Mouse (Mus musculus) c-Kit-positive CD71-negative TER-119-negative erythroid progenitor cells, embryonic 14.5 days (primary cell): ENCODE results near the gene Drosha.
A peak's percentile ranks its signal among the peaks of the same experiment; 100 is the strongest.
"Not testable (repeated sequence)": the region's sequence is repeated elsewhere in the genome, so short reads cannot be mapped to it uniquely, and the experiment has no call there.

ENCODE experiments used
- DNase-seq: peaks from one replicate; pipeline ENCODE4 v3.0.0-alpha.2; 2013; ENCODE audit warnings: low read depth

Gene Drosha

GRCm38 (mm10) chr15:12885361-12885760, 60.7 kb downstream of the Drosha start:
- DNase-seq = no peak

GRCm38 (mm10) chr15:12887206-12887605, 62.6 kb downstream of the Drosha start:
- DNase-seq = no peak

DNA sequence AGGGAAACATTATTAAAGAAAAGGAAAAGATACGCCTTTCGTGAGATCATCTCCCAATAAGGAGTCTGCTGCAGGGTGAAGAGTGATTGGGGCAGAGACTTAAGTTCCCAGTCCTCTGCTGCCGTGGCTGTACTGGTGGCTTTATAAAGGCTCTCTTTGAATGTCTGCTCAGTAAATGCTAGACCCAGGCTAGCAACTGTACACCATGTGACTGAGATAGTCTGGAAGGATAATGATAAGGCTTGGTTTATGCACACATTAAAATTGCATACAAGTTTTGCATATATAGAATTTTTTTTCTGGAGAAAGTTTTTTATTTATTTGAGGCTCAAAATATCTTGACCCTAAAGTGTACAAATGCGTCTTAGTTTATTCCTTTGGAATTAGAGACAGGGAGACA, 63.7 kb downstream of the Drosha start:
- no peak for DNase-seq

GRCm38 (mm10) chr15:12889909-12890308, 65.3 kb downstream of the Drosha start:
- DNase-seq = no peak

- no peak for DNase-seq
Observed at GRCm38 (mm10) chr15:12895426-12895825, 70.8 kb downstream of the Drosha start.

DNA sequence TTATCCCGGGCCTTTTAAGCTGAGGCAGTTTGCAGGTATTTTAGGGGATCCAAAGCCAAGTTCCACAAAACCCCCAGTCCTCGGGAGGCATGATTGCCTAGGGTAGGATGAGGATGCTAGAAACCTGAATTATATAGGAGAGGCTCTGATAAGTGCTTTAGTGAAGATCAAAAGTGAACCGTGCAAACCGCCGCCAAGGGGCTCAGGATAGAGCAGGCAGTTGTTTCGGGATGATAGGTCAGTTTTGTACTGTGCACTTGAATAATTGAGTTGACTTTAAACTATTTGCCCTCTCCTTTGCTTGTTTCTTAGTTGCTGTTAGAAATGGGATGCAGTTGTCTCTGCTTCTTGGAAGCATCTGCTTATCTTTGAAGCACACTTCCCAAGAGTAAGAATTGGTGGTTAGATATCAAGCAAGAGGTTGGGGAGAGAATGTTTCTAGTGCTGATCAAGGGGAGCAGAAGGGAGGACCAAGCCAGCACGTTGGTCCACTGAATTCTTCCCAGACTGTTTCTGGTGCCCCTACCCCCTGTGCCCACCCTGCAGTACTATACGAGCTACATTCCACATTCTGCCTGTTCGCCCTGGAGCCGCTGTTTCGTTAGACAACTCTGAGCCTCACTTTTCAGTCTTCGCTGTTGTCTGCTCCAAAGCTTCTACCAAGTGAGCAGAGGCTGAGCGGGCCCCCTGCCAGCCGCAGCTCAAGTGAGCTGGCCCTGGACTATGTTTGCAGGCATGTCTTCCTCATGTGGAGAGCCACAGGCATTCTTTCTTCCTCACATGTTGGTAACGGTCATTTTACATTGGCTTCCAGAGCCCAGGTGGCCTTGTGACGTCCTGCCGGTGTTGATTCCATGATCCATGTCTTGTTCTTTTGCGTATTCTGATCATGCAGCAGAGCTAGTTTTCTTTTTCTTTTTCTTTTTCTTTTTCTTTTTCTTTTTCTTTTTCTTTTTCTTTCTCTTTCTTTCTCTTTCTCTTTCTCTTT, 71.7 kb downstream of the Drosha start:
- DNase-seq = peak; percentile 7

GRCm38 (mm10) chr15:12897831-12898230, 73.2 kb downstream of the Drosha start:
- DNase-seq = no peak

DNA sequence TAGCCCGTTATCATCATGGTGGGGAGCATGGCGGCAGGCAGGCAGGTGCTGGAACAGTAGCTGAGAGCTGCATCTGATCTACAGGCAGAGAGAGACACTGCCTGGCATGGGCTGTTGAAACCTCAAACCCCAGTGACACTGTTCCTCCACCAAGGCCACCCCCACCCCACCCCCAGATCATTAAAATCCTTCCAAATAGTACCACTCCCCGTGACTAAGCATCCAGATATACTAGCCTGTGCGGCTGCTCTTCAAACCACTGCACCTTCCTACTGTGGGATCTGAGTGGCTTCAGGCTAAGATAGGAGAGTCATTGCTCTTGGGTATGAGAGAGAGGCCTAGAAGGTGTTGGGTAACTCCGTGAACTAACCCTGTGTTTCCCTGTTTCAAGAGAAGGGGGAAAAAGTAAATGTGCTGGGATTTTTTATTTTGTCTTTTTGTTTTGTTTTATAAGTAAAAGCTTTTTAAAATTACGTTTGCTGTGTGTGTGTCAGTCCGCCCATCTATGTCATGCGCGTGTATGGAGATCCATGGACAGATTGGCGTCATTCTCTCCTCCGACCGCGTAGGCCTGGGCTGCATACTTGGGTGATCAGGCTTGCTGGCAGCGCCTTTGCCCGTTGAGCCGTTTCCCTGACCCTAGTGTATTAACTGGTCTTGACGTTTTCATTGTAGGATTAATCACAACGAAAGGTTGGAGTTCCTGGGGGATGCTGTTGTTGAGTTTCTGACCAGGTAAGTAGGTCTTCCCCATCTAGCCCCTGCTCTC, 76.0 kb downstream of the Drosha start:
- no peak for DNase-seq

- no peak for DNase-seq
Observed at GRCm38 (mm10) chr15:12901197-12901570, 76.6 kb downstream of the Drosha start.

- DNase-seq = no peak
Observed at GRCm38 (mm10) chr15:12904442-12904841, 79.8 kb downstream of the Drosha start.

- no peak for DNase-seq
Observed at GRCm38 (mm10) chr15:12907962-12908719, 83.5 kb downstream of the Drosha start.

DNA sequence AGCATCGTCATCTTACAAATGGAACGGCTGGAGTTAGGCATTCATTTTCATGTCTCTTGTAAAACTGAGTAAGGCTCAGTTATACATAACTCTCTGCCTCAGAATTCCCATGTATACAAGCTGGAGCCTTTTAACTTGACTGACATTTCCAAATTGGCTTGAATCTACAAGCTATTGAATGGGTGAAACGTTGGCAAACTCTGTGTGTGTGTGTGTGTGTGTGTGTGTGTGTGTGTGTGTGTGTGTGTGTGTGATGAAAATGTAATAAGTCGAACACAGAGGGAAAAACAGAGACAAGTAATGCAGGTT, 84.1 kb downstream of the Drosha start:
- no peak for DNase-seq

- no peak for DNase-seq
Observed at GRCm38 (mm10) chr15:12909171-12909570, 84.6 kb downstream of the Drosha start.

- DNase-seq = no peak
Observed at GRCm38 (mm10) chr15:12911082-12911481, 86.5 kb downstream of the Drosha start.

DNA sequence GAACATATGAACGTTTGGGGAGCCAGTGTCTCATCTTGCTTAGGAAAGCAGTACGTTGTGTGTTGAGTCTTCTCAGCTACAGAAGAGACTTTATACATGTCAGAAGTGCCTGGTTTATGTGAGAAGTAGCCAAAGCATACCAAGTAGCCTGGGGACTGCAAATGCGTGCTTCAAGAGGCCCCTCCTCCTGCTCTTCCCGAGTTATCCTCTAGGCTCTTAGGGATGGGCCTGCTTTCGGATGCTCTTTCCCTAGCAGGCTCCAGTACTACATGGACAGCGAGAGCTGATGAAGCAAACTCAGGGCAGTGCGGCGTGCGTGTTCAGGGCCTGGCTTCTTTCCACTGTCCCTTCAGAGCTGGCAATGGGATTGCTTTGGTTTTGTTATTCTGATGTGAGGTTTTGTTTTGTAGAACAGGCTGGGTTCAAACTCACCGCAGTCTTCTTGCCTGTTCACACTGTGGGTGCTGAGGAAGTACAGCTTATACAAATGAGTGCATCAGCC, 91.8 kb downstream of the Drosha start:
- DNase-seq = no peak

DNA sequence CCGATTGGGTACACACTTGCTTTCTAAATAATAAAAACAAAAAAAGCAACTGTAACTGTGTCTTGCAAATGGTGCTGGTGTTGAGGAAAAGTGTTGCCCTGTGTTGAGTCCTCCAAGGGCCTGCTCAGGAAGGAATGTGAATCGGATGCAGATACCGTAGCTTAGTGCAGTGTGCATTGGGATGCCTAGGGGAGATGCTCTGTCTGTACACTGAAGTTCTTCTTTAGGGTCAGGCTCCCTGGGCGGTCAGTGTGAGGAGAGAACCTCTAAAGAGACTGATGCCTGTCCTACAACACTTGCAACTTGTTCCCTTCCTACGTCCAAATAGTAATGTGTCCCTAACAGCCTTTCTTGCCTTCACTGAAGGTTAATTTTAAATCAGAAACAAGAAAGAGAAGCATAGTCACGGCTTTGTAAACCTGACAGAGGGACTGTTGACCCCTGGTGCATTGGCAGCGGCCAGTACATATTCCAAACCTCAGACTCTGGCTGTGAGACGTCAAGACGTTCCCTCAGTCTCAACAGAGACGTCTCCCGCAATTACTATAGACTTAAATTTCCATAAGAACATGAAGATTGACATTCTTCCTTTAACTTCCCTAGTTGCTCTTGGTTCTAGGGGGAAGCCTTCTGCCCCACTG, 94.8 kb downstream of the Drosha start:
- not testable (repeated sequence) for DNase-seq

- no peak for DNase-seq
Observed at GRCm38 (mm10) chr15:12919967-12920870, 95.6 kb downstream of the Drosha start.

DNA sequence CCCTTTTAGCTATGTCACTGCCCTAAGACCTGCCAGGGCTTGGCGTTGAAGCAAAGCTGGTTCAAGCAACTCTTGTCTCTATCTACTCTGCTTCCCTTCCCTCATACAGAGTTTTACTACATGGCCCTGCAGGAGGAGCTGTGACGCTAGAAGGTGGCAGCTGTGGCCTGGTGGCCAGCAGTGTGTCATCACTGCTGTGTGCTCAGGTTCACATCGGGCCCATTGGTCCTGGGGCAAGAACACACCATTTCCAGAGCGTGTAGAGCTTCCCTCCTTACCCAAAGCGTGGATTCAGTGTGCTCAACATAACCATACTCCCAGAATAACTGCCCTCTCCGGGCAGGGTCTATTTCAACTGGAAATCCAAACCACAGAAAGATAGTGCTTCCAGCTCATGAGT, 97.3 kb downstream of the Drosha start:
- DNase-seq = no peak

DNA sequence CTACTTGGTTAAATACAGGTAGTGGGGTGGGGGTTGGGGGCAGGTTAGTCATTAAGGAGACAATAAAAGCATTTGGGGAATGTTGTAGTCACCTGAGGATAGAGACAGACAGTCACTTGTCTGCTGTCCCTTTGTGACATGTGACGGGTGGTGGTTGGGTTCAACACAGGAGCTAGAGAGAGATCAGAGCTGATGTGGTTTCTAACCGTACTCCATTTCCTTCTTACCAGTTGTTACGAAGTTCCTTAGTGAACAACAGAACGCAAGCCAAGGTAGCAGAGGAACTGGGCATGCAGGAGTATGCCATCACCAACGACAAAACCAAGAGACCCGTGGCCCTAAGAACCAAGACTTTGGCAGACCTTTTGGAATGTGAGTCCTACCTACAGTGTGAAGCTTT, 99.2 kb downstream of the Drosha start:
- DNase-seq = no peak

- no peak for DNase-seq
Observed at GRCm38 (mm10) chr15:12931481-12931880, 106.9 kb downstream of the Drosha start.
